Mouse (Mus musculus) liver, postnatal 0 days (tissue): ENCODE data around the gene Ccdc187.

ENCODE experiments used
- CTCF ChIP-seq: sonication (generic); IDR thresholded peaks from 2 replicates; pipeline ENCODE4 v1.5.1; 2016; ENCODE audit warnings: antibody characterized with exemption, low read depth
- EP300 ChIP-seq: IDR thresholded peaks from 2 replicates; pipeline ENCODE4 v1.6.1; 2016; ENCODE audit warnings: antibody characterized with exemption, low read depth, mild to moderate bottlenecking

GRCm38 (mm10) chr2:26252514-26253206 lies 41.7 kb downstream of the Ccdc187 start:
- TF ChIP-seq CTCF (no peak), EP300 (no peak)
